Mouse (Mus musculus) brain, embryonic 14.5 days (tissue): ENCODE measurements around the gene Gpr132.

Experiments used
- CTCF ChIP-seq: fragments of 200-500 bp; IDR thresholded peaks from 2 replicates; pipeline ENCODE4 v1.5.1; 2012; ENCODE audit warnings: inconsistent platforms, mild to moderate bottlenecking, moderate library complexity, borderline replicate concordance; ENCODE audit not compliant: insufficient read depth, insufficient read length; ENCODE audit errors: extremely low read depth
- POLR2A ChIP-seq: fragments of 200-500 bp; IDR thresholded peaks from 2 replicates; pipeline ENCODE4 v1.6.1; 2012; ENCODE audit warnings: mild to moderate bottlenecking, inconsistent platforms, borderline replicate concordance; ENCODE audit not compliant: poor library complexity, insufficient read depth, insufficient read length, severe bottlenecking; ENCODE audit errors: extremely low read depth

GRCm38 (mm10) chr12:112903941-112904340 lies 35.9 kb upstream of the Gpr132 start:
- no peak for TF ChIP-seq POLR2A
- no peak for TF ChIP-seq CTCF
